Mouse (Mus musculus): ENCODE measurements around the gene Sntg2. TPM values are rescaled to one million over a fixed set of nuclear protein-coding genes. Genes with fewer than 3 reads are reported as not detected.

Sntg2 gene
- polyA plus RNA-seq, 1 experiment from 2014 or later: 3.7 TPM

- H3K4me2 ChIP-seq (ENCODE audit: low read depth, low read length): no peak overlapping the region
- no peaks in the 10 kb centered on the region for H3K9me3 ChIP-seq (replicated peaks; ENCODE audit: control insufficient read depth, low read length)
- ATAC-seq (replicated peaks; ENCODE audit: extremely low read depth, insufficient read depth, low FRiP score): no peak
- H3K4me3 ChIP-seq (ENCODE audit: low read length): no peak overlapping the region
- no peaks in the 10 kb centered on the region for H3K36me3 ChIP-seq (ENCODE audit: control insufficient read depth, insufficient read depth)
- no peak overlapping the region for H3K27ac ChIP-seq (ENCODE audit: low read length)
- no peak overlapping the region for H3K9ac ChIP-seq (ENCODE audit: low read length)
- H3K27me3 ChIP-seq (ENCODE audit: control insufficient read depth, insufficient read depth, low read length): no peaks in the 10 kb centered on the region
- WGBS: 55% methylated on average over 2 of the region's 2 CpGs
- no peaks in the 10 kb centered on the region for H3K4me1 ChIP-seq (ENCODE audit: control insufficient read depth, insufficient read depth, low read length)
Measured at GRCm38 (mm10) chr12:30258641-30259040, 114.5 kb downstream of the Sntg2 start.

GRCm38 (mm10) chr12:30257664-30258063, 115.5 kb downstream of the Sntg2 start:
- Histone ChIP-seq H3K27me3 (ENCODE audit: control insufficient read depth, insufficient read depth, low read length) (no peaks in the 10 kb centered on the region), H3K9me3 (replicated peaks; ENCODE audit: control insufficient read depth, low read length) (no peaks in the 10 kb centered on the region), H3K36me3 (ENCODE audit: control insufficient read depth, insufficient read depth) (no peaks in the 10 kb centered on the region), H3K4me3 (ENCODE audit: low read length) (no peak overlapping the region), H3K9ac (ENCODE audit: low read length) (no peak overlapping the region), H3K4me2 (ENCODE audit: low read depth, low read length) (no peak overlapping the region), H3K4me1 (ENCODE audit: control insufficient read depth, insufficient read depth, low read length) (no peaks in the 10 kb centered on the region), H3K27ac (ENCODE audit: low read length) (no peak overlapping the region)
- no peak for ATAC-seq (replicated peaks; ENCODE audit: extremely low read depth, insufficient read depth, low FRiP score)
- WGBS: 81% methylated on average over 7 of the region's 7 CpGs

GRCm38 (mm10) chr12:30256207-30256606, 117.0 kb downstream of the Sntg2 start:
- Histone ChIP-seq H3K4me3 (ENCODE audit: low read length) (no peak overlapping the region), H3K27me3 (ENCODE audit: control insufficient read depth, insufficient read depth, low read length) (no peaks in the 10 kb centered on the region), H3K9me3 (replicated peaks; ENCODE audit: control insufficient read depth, low read length) (no peaks in the 10 kb centered on the region), H3K4me2 (ENCODE audit: low read depth, low read length) (no peak overlapping the region), H3K27ac (ENCODE audit: low read length) (no peak overlapping the region), H3K36me3 (ENCODE audit: control insufficient read depth, insufficient read depth) (no peaks in the 10 kb centered on the region), H3K4me1 (ENCODE audit: control insufficient read depth, insufficient read depth, low read length) (no peaks in the 10 kb centered on the region), H3K9ac (ENCODE audit: low read length) (no peak overlapping the region)
- no peak for ATAC-seq (replicated peaks; ENCODE audit: extremely low read depth, insufficient read depth, low FRiP score)
- WGBS: 78% methylated on average over 3 of the region's 3 CpGs

DNA sequence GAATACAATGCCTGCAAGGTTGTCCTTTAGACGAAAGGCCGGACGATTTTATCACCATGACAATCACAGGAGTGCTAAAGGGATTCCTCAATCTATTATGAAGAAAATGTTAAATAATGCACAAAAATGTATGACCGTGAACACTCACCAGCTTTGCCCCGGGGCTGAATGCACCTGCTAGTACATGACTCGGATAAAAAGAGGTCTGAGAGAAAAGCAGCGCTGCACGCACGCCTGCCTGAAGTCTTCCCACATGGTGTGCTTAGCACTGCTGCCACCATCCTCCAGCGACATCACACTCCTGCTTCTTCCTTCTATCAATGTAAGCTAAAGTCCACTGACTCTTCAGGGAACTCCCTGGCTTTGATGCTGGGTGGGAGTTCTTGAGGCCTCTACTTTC, 118.6 kb downstream of the Sntg2 start:
- ATAC-seq (replicated peaks; ENCODE audit: extremely low read depth, insufficient read depth, low FRiP score): no peak
- no peaks in the 10 kb centered on the region for H3K27me3 ChIP-seq (ENCODE audit: control insufficient read depth, insufficient read depth, low read length)
- H3K27ac ChIP-seq (ENCODE audit: low read length): no peak overlapping the region
- H3K36me3 ChIP-seq (ENCODE audit: control insufficient read depth, insufficient read depth): no peaks in the 10 kb centered on the region
- H3K4me1 ChIP-seq (ENCODE audit: control insufficient read depth, insufficient read depth, low read length): no peaks in the 10 kb centered on the region
- H3K9ac ChIP-seq (ENCODE audit: low read length): no peak overlapping the region
- no peak overlapping the region for H3K4me2 ChIP-seq (ENCODE audit: low read depth, low read length)
- WGBS: 83% methylated on average over 10 of the region's 10 CpGs
- no peaks in the 10 kb centered on the region for H3K9me3 ChIP-seq (replicated peaks; ENCODE audit: control insufficient read depth, low read length)
- H3K4me3 ChIP-seq (ENCODE audit: low read length): no peak overlapping the region

DNA sequence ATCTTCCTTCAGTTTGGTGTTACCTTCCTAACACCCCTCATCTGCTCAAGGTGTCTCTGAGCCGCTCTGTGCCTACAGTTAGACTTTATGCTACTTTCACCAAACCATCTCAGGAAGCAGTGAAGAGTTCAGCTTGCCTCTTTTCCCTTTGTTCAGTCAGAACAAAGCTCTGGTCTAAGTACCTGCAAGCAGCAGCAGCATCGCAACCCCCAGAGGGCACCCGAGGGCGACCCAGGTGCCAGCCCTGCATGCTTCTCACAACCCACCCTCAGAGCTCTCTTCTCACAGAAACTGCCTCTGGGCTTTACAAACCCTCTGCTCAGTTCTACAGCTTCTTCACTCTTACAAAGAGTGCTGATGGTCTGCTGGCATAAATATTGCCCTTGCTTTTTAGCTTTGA, 120.8 kb downstream of the Sntg2 start:
- Histone ChIP-seq H3K27me3 (ENCODE audit: control insufficient read depth, insufficient read depth, low read length) (no peaks in the 10 kb centered on the region), H3K9me3 (replicated peaks; ENCODE audit: control insufficient read depth, low read length) (no peaks in the 10 kb centered on the region), H3K27ac (ENCODE audit: low read length) (no peak overlapping the region), H3K9ac (ENCODE audit: low read length) (no peak overlapping the region), H3K4me2 (ENCODE audit: low read depth, low read length) (no peak overlapping the region), H3K36me3 (ENCODE audit: control insufficient read depth, insufficient read depth) (no peaks in the 10 kb centered on the region), H3K4me3 (ENCODE audit: low read length) (no peak overlapping the region), H3K4me1 (ENCODE audit: control insufficient read depth, insufficient read depth, low read length) (no peaks in the 10 kb centered on the region)
- no peak for ATAC-seq (replicated peaks; ENCODE audit: extremely low read depth, insufficient read depth, low FRiP score)
- 82% methylated on average over 4 of the region's 4 CpGs for WGBS

- no peaks in the 10 kb centered on the region for H3K36me3 ChIP-seq (ENCODE audit: control insufficient read depth, insufficient read depth)
- ATAC-seq (replicated peaks; ENCODE audit: extremely low read depth, insufficient read depth, low FRiP score): no peak
- WGBS: 80% methylated on average over 8 of the region's 8 CpGs
Measured at GRCm38 (mm10) chr12:30251283-30251829, 121.8 kb downstream of the Sntg2 start.

GRCm38 (mm10) chr12:30249068-30249467, 124.1 kb downstream of the Sntg2 start:
- WGBS: 85% methylated on average over 3 of the region's 3 CpGs

More at GRCm38 (mm10) chr12:30251283-30251829, 121.8 kb downstream of the Sntg2 start:
- no peaks in the 10 kb centered on the region for H3K9me3 ChIP-seq (replicated peaks; ENCODE audit: control insufficient read depth, low read length)
- no peak overlapping the region for H3K27ac ChIP-seq (ENCODE audit: low read length)
- H3K27me3 ChIP-seq (ENCODE audit: control insufficient read depth, insufficient read depth, low read length): no peaks in the 10 kb centered on the region
- no peak overlapping the region for H3K4me3 ChIP-seq (ENCODE audit: low read length)
- H3K4me1 ChIP-seq (ENCODE audit: control insufficient read depth, insufficient read depth, low read length): no peaks in the 10 kb centered on the region
- no peak overlapping the region for H3K9ac ChIP-seq (ENCODE audit: low read length)
- H3K4me2 ChIP-seq (ENCODE audit: low read depth, low read length): no peak overlapping the region

DNA sequence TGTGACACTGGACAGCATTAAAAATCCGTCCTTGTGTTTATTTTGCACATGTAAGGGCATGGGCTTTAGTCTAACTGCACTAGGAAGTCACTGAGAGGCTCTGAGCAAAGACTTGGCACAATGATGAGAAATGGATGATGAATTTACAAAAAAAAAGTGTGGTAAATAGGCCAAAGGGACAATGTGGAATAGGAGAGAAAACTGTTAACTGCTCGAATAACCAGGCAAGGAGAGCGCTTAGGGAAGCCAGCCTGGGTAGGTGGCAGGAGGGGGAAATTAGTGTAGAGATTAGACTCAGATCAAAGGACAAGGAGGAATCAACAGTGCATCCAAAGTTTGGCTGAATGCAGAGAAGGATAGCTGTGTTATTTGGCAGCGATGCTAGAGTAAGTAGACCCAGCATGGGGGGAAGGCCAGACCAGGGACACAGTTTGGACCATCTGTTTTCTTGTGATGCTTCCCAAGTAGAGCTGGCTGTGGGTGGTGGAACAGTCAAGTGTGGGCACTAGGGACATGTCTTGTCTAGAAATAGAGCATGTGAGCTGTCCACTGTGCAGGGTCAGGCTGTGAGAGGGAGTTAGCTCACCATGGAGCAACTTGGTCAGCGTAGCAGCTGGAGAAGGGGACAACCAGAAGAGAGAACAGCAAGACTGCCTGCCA, 126.8 kb downstream of the Sntg2 start:
- H3K4me2 ChIP-seq (ENCODE audit: low read depth, low read length): no peak overlapping the region
- no peak overlapping the region for H3K9ac ChIP-seq (ENCODE audit: low read length)
- no peaks in the 10 kb centered on the region for H3K9me3 ChIP-seq (replicated peaks; ENCODE audit: control insufficient read depth, low read length)
- H3K27ac ChIP-seq (ENCODE audit: low read length): no peak overlapping the region
- no peaks in the 10 kb centered on the region for H3K4me1 ChIP-seq (ENCODE audit: control insufficient read depth, insufficient read depth, low read length)
- no peaks in the 10 kb centered on the region for H3K36me3 ChIP-seq (ENCODE audit: control insufficient read depth, insufficient read depth)
- ATAC-seq (replicated peaks; ENCODE audit: extremely low read depth, insufficient read depth, low FRiP score): no peak
- no peak overlapping the region for H3K4me3 ChIP-seq (ENCODE audit: low read length)
- H3K27me3 ChIP-seq (ENCODE audit: control insufficient read depth, insufficient read depth, low read length): no peaks in the 10 kb centered on the region
- 75% methylated on average over 5 of the region's 5 CpGs for WGBS

More at GRCm38 (mm10) chr12:30249068-30249467, 124.1 kb downstream of the Sntg2 start:
- H3K4me3 ChIP-seq (ENCODE audit: low read length): no peak overlapping the region
- no peaks in the 10 kb centered on the region for H3K27me3 ChIP-seq (ENCODE audit: control insufficient read depth, insufficient read depth, low read length)
- H3K9me3 ChIP-seq (replicated peaks; ENCODE audit: control insufficient read depth, low read length): no peaks in the 10 kb centered on the region
- H3K27ac ChIP-seq (ENCODE audit: low read length): no peak overlapping the region
- no peaks in the 10 kb centered on the region for H3K4me1 ChIP-seq (ENCODE audit: control insufficient read depth, insufficient read depth, low read length)
- H3K4me2 ChIP-seq (ENCODE audit: low read depth, low read length): no peak overlapping the region
- ATAC-seq (replicated peaks; ENCODE audit: extremely low read depth, insufficient read depth, low FRiP score): no peak
- H3K36me3 ChIP-seq (ENCODE audit: control insufficient read depth, insufficient read depth): no peaks in the 10 kb centered on the region
- no peak overlapping the region for H3K9ac ChIP-seq (ENCODE audit: low read length)

- H3K27me3 ChIP-seq (ENCODE audit: control insufficient read depth, insufficient read depth, low read length): no peaks in the 10 kb centered on the region
- H3K4me2 ChIP-seq (ENCODE audit: low read depth, low read length): no peak overlapping the region
- H3K9me3 ChIP-seq (replicated peaks; ENCODE audit: control insufficient read depth, low read length): no peaks in the 10 kb centered on the region
- H3K36me3 ChIP-seq (ENCODE audit: control insufficient read depth, insufficient read depth): no peaks in the 10 kb centered on the region
- H3K9ac ChIP-seq (ENCODE audit: low read length): no peak overlapping the region
- ATAC-seq (replicated peaks; ENCODE audit: extremely low read depth, insufficient read depth, low FRiP score): no peak; the same call in 1 of the 2 replicates
- no peak overlapping the region for H3K27ac ChIP-seq (ENCODE audit: low read length)
- H3K4me3 ChIP-seq (ENCODE audit: low read length): no peak overlapping the region
- no peaks in the 10 kb centered on the region for H3K4me1 ChIP-seq (ENCODE audit: control insufficient read depth, insufficient read depth, low read length)
- 18% methylated on average over 2 of the region's 2 CpGs for WGBS
Measured at GRCm38 (mm10) chr12:30244194-30244593, 129.0 kb downstream of the Sntg2 start.
